Mouse (Mus musculus) E14TG2a.4 (cell line): ENCODE results near the gene Ep300.

Source experiments
- CTCF ChIP-seq: conservative IDR thresholded peaks from 2 replicates; pipeline ENCODE4 v1.5.1; 2014; ENCODE audit warnings: low read length
- NANOG ChIP-seq: IDR thresholded peaks from 2 replicates; pipeline ENCODE4 v1.6.1; 2014; ENCODE audit warnings: borderline replicate concordance, low read length, mixed read lengths
- POU5F1 ChIP-seq: IDR thresholded peaks from 2 replicates; pipeline ENCODE4 v1.6.1; 2014; ENCODE audit warnings: low read length, borderline replicate concordance

- TF ChIP-seq CTCF (no peak), NANOG (no peak), POU5F1 (no peak)
These were observed 39.6 kb upstream of the Ep300 start for GRCm38 (mm10) chr15:81545387-81546176.
